Mouse (Mus musculus) liver, embryonic 14.5 days (tissue): ENCODE data around the gene Sel1l2.

Source experiments
- CTCF ChIP-seq: IDR thresholded peaks from 2 replicates; pipeline ENCODE4 v1.5.1; 2016; ENCODE audit warnings: antibody characterized with exemption, low read depth, control low read depth
- EP300 ChIP-seq: IDR thresholded peaks from 2 replicates; pipeline ENCODE4 v1.6.1; 2016; ENCODE audit warnings: antibody characterized with exemption, low read depth

DNA sequence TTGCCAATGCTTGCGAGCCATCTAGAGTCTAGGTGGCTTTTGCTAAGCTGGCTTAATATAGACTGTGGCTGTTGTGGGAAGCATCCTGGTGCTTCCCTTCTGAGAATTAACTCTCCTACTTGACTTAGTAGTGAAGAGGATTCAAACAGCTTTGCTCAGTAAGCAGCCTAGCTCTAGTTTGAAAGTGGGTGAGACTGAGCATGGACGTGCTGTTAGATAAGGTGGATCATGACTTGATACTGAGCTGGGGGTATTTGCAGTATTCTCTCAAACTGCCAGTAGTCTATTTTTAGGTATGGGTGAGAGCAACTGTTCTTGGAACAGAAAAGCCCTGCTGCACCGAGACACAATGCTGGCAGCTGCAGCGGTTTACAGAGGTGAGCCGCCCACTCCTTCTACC lies 186.9 kb downstream of the Sel1l2 start:
- no peak for TF ChIP-seq EP300
- no peak for TF ChIP-seq CTCF
